Mouse (Mus musculus) forebrain, embryonic 13.5 days (tissue): ENCODE data around the gene Stpg4. TPM values are rescaled to one million over a fixed set of nuclear protein-coding genes. Genes with fewer than 3 reads are reported as not detected.

Experiments
- ATAC-seq: fragments of 200-750 bp; cut with Nextera tagmentation; 2 replicates; pipeline ENCODE4 v1.8.0; 2017
- H3K27ac ChIP-seq: fragments of 300-500 bp; sonication (generic); 2 replicates; pipeline ENCODE4 v1.5.1; 2015; ENCODE audit warnings: inconsistent platforms, mild to moderate bottlenecking, moderate library complexity
- H3K27me3 ChIP-seq: fragments of 300-500 bp; sonication (generic); 2 replicates; pipeline ENCODE4 v1.6.1; 2015; ENCODE audit warnings: mild to moderate bottlenecking, inconsistent platforms
- H3K36me3 ChIP-seq: fragments of 300-500 bp; sonication (generic); 2 replicates; pipeline ENCODE4 v1.6.1; 2015; ENCODE audit warnings: mild to moderate bottlenecking, inconsistent platforms; ENCODE audit not compliant: poor library complexity, severe bottlenecking
- H3K4me1 ChIP-seq: fragments of 300-500 bp; sonication (generic); 2 replicates; pipeline ENCODE4 v1.6.1; 2015; ENCODE audit warnings: inconsistent platforms
- H3K4me2 ChIP-seq: fragments of 300-500 bp; sonication (generic); 2 replicates; pipeline ENCODE4 v1.6.1; 2015; ENCODE audit warnings: inconsistent platforms, mild to moderate bottlenecking, moderate library complexity
- H3K4me3 ChIP-seq: fragments of 300-500 bp; sonication (generic); 2 replicates; pipeline ENCODE4 v1.5.1; 2015; ENCODE audit warnings: mild to moderate bottlenecking, inconsistent platforms
- H3K9ac ChIP-seq: fragments of 300-500 bp; sonication (generic); 2 replicates; pipeline ENCODE4 v1.6.1; 2015; ENCODE audit warnings: mild to moderate bottlenecking, inconsistent platforms
- H3K9me3 ChIP-seq: fragments of 300-500 bp; sonication (generic); replicated peaks from 2 replicates; pipeline ENCODE4 v1.6.1; 2016; ENCODE audit warnings: inconsistent platforms
- WGBS: fragments of 180-500 bp; shearing (Covaris S2); methylation state at CpG from one replicate; pipeline ENCODE4 v1.1.7; 2015; 5-methylcytosine and 5-hydroxymethylcytosine counted together
- polyA plus RNA-seq: library from polyadenylated mRNA; unstranded; fragments of >200 nt; fragmentation: Nextera tagmentation; extraction: Ambion mirVana; gene quantifications from 2 replicates; pipeline ENCODE4 v1.2.1, GENCODE M21; 2015

Stpg4 gene
- polyA plus RNA-seq, 1 experiment from 2014 or later: not detected

- no peaks in the 10 kb centered on the region for H3K9me3 ChIP-seq
- H3K36me3 ChIP-seq: no peaks in the 10 kb centered on the region
- no peak overlapping the region for H3K9ac ChIP-seq
- H3K4me3 ChIP-seq: no peak overlapping the region
- no peaks in the 10 kb centered on the region for H3K4me1 ChIP-seq
- no peaks in the 10 kb centered on the region for H3K27me3 ChIP-seq
- 78% methylated on average over 8 of the region's 8 CpGs for WGBS
- no peak for ATAC-seq
- no peak overlapping the region for H3K4me2 ChIP-seq
- no peak overlapping the region for H3K27ac ChIP-seq
These were observed 84.4 kb downstream of the Stpg4 start for GRCm38 (mm10) chr17:87343060-87343703.

Other genes starting within 250 kb of the Stpg4 start
- 53.1 and 53.5 TPM in 2 replicates for gene Mcfd2, start 161.8 kb downstream of the Stpg4 start, polyA plus RNA-seq
- gene Ttc7, start 144.9 kb downstream of the Stpg4 start, polyA plus RNA-seq: 3.5 and 5.1 TPM in 2 replicates
- 1,676 and 1,701 TPM in 2 replicates for gene Calm2, start 19.2 kb upstream of the Stpg4 start, polyA plus RNA-seq
- gene Epcam, start 208.2 kb upstream of the Stpg4 start, polyA plus RNA-seq: 4.0 and 5.2 TPM in 2 replicates
- 88.5 and 90.3 TPM in 2 replicates for gene Msh2, start 244.6 kb upstream of the Stpg4 start, polyA plus RNA-seq